Mouse (Mus musculus) embryonic facial prominence, embryonic 11.5 days (tissue): ENCODE results near the gene Heatr3. TPM values are rescaled to one million over a fixed set of nuclear protein-coding genes. Genes with fewer than 3 reads are reported as not detected.

Source experiments
- ATAC-seq: fragments of 200-750 bp; cut with Nextera tagmentation; replicated peaks from 2 replicates; pipeline ENCODE4 v1.8.0; 2017; ENCODE audit warnings: low read depth; ENCODE audit not compliant: insufficient number of reproducible peaks, low FRiP score, low TSS enrichment
- DNase-seq: peaks from one replicate; pipeline ENCODE4 v3.0.0-alpha.2; 2015; ENCODE audit warnings: low spot score
- H3K27ac ChIP-seq: fragments of 300-500 bp; sonication (generic); replicated peaks from 2 replicates; pipeline ENCODE4 v1.5.1; 2014; ENCODE audit warnings: mild to moderate bottlenecking, low read depth, low read length, control low read depth
- H3K27me3 ChIP-seq: fragments of 300-500 bp; sonication (generic); 2 replicates; pipeline ENCODE4 v1.6.1; 2014; ENCODE audit warnings: mild to moderate bottlenecking, low read length, moderate library complexity, mixed read lengths; ENCODE audit not compliant: control insufficient read depth, insufficient read depth
- H3K36me3 ChIP-seq: fragments of 300-500 bp; sonication (generic); replicated peaks from 2 replicates; pipeline ENCODE4 v1.6.1; 2014; ENCODE audit warnings: low read depth, mild to moderate bottlenecking, low read length, moderate library complexity, mixed read lengths; ENCODE audit not compliant: control insufficient read depth, insufficient read depth
- H3K4me1 ChIP-seq: fragments of 300-500 bp; sonication (generic); 2 replicates; pipeline ENCODE4 v1.6.1; 2014; ENCODE audit warnings: low read length, mixed read lengths; ENCODE audit not compliant: control insufficient read depth, insufficient read depth
- H3K4me2 ChIP-seq: fragments of 300-500 bp; sonication (generic); 2 replicates; pipeline ENCODE4 v1.6.1; 2014; ENCODE audit warnings: low read depth, mild to moderate bottlenecking, control low read depth, low read length, moderate library complexity
- H3K4me3 ChIP-seq: fragments of 300-500 bp; sonication (generic); 2 replicates; pipeline ENCODE4 v1.5.1; 2014; ENCODE audit warnings: low read depth, low read length, control low read depth
- H3K9ac ChIP-seq: fragments of 300-500 bp; sonication (generic); replicated peaks from 2 replicates; pipeline ENCODE4 v1.6.1; 2014; ENCODE audit warnings: mild to moderate bottlenecking, control low read depth, low read length
- H3K9me3 ChIP-seq: fragments of 300-500 bp; sonication (generic); replicated peaks from 2 replicates; pipeline ENCODE4 v1.6.1; 2016; ENCODE audit warnings: mild to moderate bottlenecking, low read length, inconsistent platforms, mixed read lengths; ENCODE audit not compliant: control insufficient read depth
- WGBS: fragments of 180-500 bp; shearing (Covaris S2); extraction: QIAGEN DNeasy Blood & Tissue Kit; methylation state at CpG from one replicate; pipeline ENCODE4 v1.1.7; 2014; 5-methylcytosine and 5-hydroxymethylcytosine counted together
- polyA plus RNA-seq: library from polyadenylated mRNA; unstranded; fragments of >200 nt; fragmentation: Nextera tagmentation; extraction: Ambion mirVana; gene quantifications from 2 replicates; pipeline ENCODE4 v1.2.1, GENCODE M21; 2014

Heatr3 gene
- polyA plus RNA-seq, 1 experiment from 2014 or later, result 55.7 TPM

DNA sequence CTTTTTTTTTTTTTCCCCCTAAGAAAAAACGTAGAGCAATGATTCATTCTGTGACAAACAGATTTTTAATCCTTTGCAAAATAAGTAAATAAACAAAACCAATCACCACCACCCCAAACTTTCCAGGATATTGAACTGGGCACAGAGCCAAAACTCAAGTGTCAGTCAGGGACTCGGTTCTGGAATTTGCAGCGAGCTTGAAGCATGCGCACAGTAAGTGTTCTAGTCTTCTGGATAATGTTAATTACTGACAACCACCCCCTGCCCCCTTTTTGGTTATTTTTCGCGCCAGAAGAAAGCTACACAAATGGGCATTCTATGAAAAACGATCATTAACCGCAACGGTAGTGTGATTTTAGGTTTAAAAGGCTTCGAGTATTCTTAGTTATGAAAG, 60.9 kb downstream of the Heatr3 start:
- peak overlapping the region; percentile 86 for H3K27ac ChIP-seq
- H3K27me3 ChIP-seq, result no peaks in the 10 kb centered on the region
- peaks cover 4% of the 10 kb centered on the region; the same call in 1 of the 2 replicates for H3K4me1 ChIP-seq
- H3K9me3 ChIP-seq, result no peaks in the 10 kb centered on the region
- under 1% methylated on average over 10 of the region's 10 CpGs for WGBS
- peak overlapping the region; percentile 93 for H3K4me3 ChIP-seq
- peak overlapping the region; percentile 87 for H3K9ac ChIP-seq
- no peak for ATAC-seq
- H3K4me2 ChIP-seq, result peak overlapping the region; percentile 60
- DNase-seq, result peak; percentile 59
- no peaks in the 10 kb centered on the region for H3K36me3 ChIP-seq

DNA sequence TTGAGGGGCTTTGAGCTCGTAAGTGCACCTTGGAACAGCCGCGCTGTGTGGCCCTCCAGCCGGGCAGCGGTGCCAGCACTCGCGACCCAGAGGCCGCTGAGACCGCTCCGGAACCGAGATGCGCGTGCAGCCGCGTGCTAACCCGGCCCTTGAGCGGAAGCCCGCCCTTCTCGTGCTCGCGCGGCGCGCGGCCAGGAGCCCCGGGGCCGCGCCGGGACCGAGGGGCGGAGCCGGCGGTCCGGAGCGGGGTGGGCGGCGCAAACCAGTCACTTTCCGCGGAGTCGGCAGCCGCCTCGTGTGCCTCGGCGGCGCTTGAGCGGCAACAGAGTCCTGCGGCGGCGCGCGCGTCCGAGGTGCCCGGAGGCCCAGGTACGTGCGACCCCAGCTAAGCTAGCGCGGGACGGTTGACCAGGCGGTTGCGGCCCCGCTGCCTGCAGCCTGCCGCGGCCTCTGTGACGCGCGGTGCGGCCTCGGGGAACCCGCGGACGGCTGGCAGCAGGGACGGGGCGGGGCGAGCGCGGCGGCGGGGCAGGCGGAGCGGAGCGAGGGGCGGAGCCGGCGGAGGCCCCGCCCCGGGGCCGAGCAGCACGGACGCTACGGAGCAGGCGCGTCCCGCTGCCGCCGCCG, 61.4 kb downstream of the Heatr3 start, which contains the start of gene Tent4b:
Tent4b (plus strand) TSS at position 269 of the 627 bp plus-strand sequence.
- H3K4me1 ChIP-seq, result peaks cover 4% of the 10 kb centered on the region; the same call in 1 of the 2 replicates
- peak within 1 kb of the TSS; percentile 86 for H3K27ac ChIP-seq
- DNase-seq, result peak; percentile 93
- ATAC-seq, result peak; percentile 82
- WGBS, result under 1% methylated on average over 68 of the region's 97 CpGs
- H3K4me3 ChIP-seq, result peak within 1 kb of the TSS; percentile 93
- H3K9ac ChIP-seq, result peak within 1 kb of the TSS; percentile 87
- peak within 1 kb of the TSS; percentile 92 for H3K4me2 ChIP-seq
- H3K9me3 ChIP-seq, result no peaks in the 10 kb centered on the region
- H3K36me3 ChIP-seq, result no peaks in the 10 kb centered on the region
- H3K27me3 ChIP-seq, result no peaks in the 10 kb centered on the region

GRCm38 (mm10) chr8:88199700-88200601, 62.3 kb downstream of the Heatr3 start:
- no peaks in the 10 kb centered on the region for H3K9me3 ChIP-seq
- ATAC-seq, result peak; percentile 63
- peak overlapping the region; percentile 93 for H3K4me3 ChIP-seq
- no peaks in the 10 kb centered on the region for H3K27me3 ChIP-seq
- no peaks in the 10 kb centered on the region for H3K36me3 ChIP-seq
- H3K9ac ChIP-seq, result peak overlapping the region; percentile 87
- H3K4me1 ChIP-seq, result peaks cover 4% of the 10 kb centered on the region; the same call in 1 of the 2 replicates
- 1% methylated on average over 66 of the region's 117 CpGs for WGBS
- H3K4me2 ChIP-seq, result peak overlapping the region; percentile 92
- peak; percentile 54 for DNase-seq
- H3K27ac ChIP-seq, result peak overlapping the region; percentile 86

- Histone ChIP-seq H3K9ac (peak overlapping the region; percentile 87), H3K27me3 (no peaks in the 10 kb centered on the region), H3K4me1 (peaks cover 4% of the 10 kb centered on the region; the same call in 1 of the 2 replicates), H3K36me3 (no peaks in the 10 kb centered on the region), H3K27ac (no peak overlapping the region), H3K4me3 (peak overlapping the region; percentile 93), H3K4me2 (peak overlapping the region; percentile 92), H3K9me3 (no peaks in the 10 kb centered on the region)
- 21% methylated on average over 10 of the region's 10 CpGs for WGBS
- no peak for ATAC-seq
- DNase-seq, result no peak
Observed at GRCm38 (mm10) chr8:88200724-88201495, 63.3 kb downstream of the Heatr3 start.

GRCm38 (mm10) chr8:88201641-88202040, 64.0 kb downstream of the Heatr3 start:
- Histone ChIP-seq H3K27me3 (no peaks in the 10 kb centered on the region), H3K4me3 (no peak overlapping the region), H3K27ac (no peak overlapping the region), H3K36me3 (no peaks in the 10 kb centered on the region), H3K4me1 (peaks cover 4% of the 10 kb centered on the region; the same call in 1 of the 2 replicates), H3K4me2 (peak overlapping the region; percentile 16; the same call in 1 of the 2 replicates), H3K9me3 (no peaks in the 10 kb centered on the region), H3K9ac (peak overlapping the region; percentile 13; the same call in 1 of the 2 replicates)
- WGBS, result 48% methylated on average over 3 of the region's 3 CpGs
- no peak for ATAC-seq
- no peak for DNase-seq

GRCm38 (mm10) chr8:88206016-88206415, 68.4 kb downstream of the Heatr3 start:
- Histone ChIP-seq H3K36me3 (no peaks in the 10 kb centered on the region), H3K4me1 (peaks cover 4% of the 10 kb centered on the region; the same call in 1 of the 2 replicates), H3K4me2 (no peak overlapping the region), H3K27ac (no peak overlapping the region), H3K9ac (no peak overlapping the region), H3K4me3 (no peak overlapping the region), H3K9me3 (no peaks in the 10 kb centered on the region), H3K27me3 (no peaks in the 10 kb centered on the region)
- no peak for ATAC-seq
- 90% methylated on average over 9 of the region's 9 CpGs for WGBS
- no peak for DNase-seq

DNA sequence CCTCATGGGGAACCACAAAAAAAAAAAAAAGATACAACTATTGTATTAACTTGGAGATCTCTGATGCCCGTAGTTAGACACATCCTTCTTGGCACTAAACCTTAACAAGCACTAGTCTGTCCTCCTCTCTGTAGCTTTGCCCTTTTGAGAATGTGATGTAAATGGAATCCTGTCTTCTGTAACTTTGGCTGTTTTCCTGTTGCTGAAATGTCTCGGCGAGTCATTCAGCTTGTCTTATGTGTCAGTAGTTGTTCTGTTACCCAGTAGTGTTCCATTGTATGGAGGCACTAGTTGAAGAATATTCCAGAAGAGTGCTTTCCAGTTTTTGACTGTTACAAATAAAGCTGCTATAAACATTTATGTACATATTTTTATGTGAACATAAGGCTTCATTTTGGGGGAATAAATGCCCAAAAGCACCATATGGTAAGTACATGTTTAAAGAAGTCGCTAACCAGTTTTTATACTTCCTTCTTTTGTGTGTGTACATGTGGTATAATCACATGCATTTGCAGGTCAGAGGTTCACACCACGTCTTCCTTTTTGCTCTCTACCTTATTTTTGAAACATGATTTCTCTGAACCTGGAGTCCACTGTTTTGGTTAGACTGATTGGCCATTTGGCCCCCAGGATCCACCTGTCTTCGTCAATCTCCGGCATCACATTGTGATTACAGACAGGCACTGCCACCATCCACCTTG, 69.6 kb downstream of the Heatr3 start:
- peaks cover 1% of the 10 kb centered on the region; the same call in 1 of the 2 replicates for H3K4me1 ChIP-seq
- DNase-seq, result no peak
- H3K36me3 ChIP-seq, result no peaks in the 10 kb centered on the region
- no peak overlapping the region for H3K4me3 ChIP-seq
- no peak overlapping the region for H3K4me2 ChIP-seq
- H3K27me3 ChIP-seq, result no peaks in the 10 kb centered on the region
- no peak overlapping the region for H3K9ac ChIP-seq
- ATAC-seq, result no peak
- no peaks in the 10 kb centered on the region for H3K9me3 ChIP-seq
- no peak overlapping the region for H3K27ac ChIP-seq
- WGBS, result 87% methylated on average over 7 of the region's 7 CpGs
